Mouse (Mus musculus) left cerebral cortex, adult 18-20 months (tissue): ENCODE data around the gene Adgrf3. TPM values are rescaled to one million over a fixed set of nuclear protein-coding genes. Genes with fewer than 3 reads are reported as not detected.

Experiments used
- DNase-seq, 2 experiments: peaks; one replicate each; pipeline ENCODE4 v3.0.0; 2021 to 2022; ENCODE audit warnings: low spot score in 2 of 2, mixed read lengths in 1 of 2
- total RNA-seq, 2 experiments: library from RNA; stranded (reverse); gene quantifications; 2 replicates each; pipeline ENCODE4 v1.2.3; 2021

Adgrf3 gene
- total RNA-seq, 2 experiments from 2014 or later: 0.37 TPM; not detected in 1

GRCm38 (mm10) chr5:30203216-30203885 lies 2.2 kb downstream of the Adgrf3 start:
- no peak for DNase-seq

- DNase-seq: no peak
These were observed 3.3 kb downstream of the Adgrf3 start for GRCm38 (mm10) chr5:30202221-30202620.

- peak; percentile 27 to 35 for DNase-seq
These were observed 4.0 kb downstream of the Adgrf3 start for GRCm38 (mm10) chr5:30201521-30201920.

GRCm38 (mm10) chr5:30198257-30198656 lies 7.3 kb downstream of the Adgrf3 start:
- DNase-seq: no peak

GRCm38 (mm10) chr5:30195340-30195739 lies 10.2 kb downstream of the Adgrf3 start:
- DNase-seq: no peak

- DNase-seq: no peak
These were observed 13.1 kb downstream of the Adgrf3 start for GRCm38 (mm10) chr5:30192452-30192851.

- DNase-seq: no peak
These were observed 17.6 kb downstream of the Adgrf3 start for GRCm38 (mm10) chr5:30187687-30188485.

- DNase-seq: no peak
These were observed 29.7 kb downstream of the Adgrf3 start for GRCm38 (mm10) chr5:30175811-30176210.

- no peak for DNase-seq
These were observed 32.4 kb downstream of the Adgrf3 start for GRCm38 (mm10) chr5:30172931-30173692.

GRCm38 (mm10) chr5:30172115-30172514 lies 33.4 kb downstream of the Adgrf3 start:
- no peak for DNase-seq

GRCm38 (mm10) chr5:30170303-30170940 lies 35.1 kb downstream of the Adgrf3 start:
- DNase-seq: no peak

GRCm38 (mm10) chr5:30165234-30165946 lies 40.1 kb downstream of the Adgrf3 start:
- no peak for DNase-seq

GRCm38 (mm10) chr5:30162339-30162738 lies 43.2 kb downstream of the Adgrf3 start:
- no peak for DNase-seq

- no peak for DNase-seq
These were observed 43.7 kb downstream of the Adgrf3 start for GRCm38 (mm10) chr5:30161836-30162235.

- DNase-seq: no peak
These were observed 45.9 kb downstream of the Adgrf3 start for GRCm38 (mm10) chr5:30159601-30160000.

- DNase-seq: no peak
These were observed 49.5 kb downstream of the Adgrf3 start for GRCm38 (mm10) chr5:30155821-30156629.

GRCm38 (mm10) chr5:30155395-30155792 lies 50.1 kb downstream of the Adgrf3 start:
- no peak for DNase-seq

- DNase-seq: peak; percentile 92
These were observed 50.8 kb downstream of the Adgrf3 start, which contains the start of the genes Hadha and Hadhb for GRCm38 (mm10) chr5:30154474-30155394. Gene Hadha, minus strand, starts transcription at chr5:30155162. Gene Hadhb, plus strand, starts transcription at chr5:30155248.

- no peak for DNase-seq
These were observed 51.5 kb downstream of the Adgrf3 start for GRCm38 (mm10) chr5:30154013-30154412.
